Mouse (Mus musculus): ENCODE measurements around the gene Mindy4b-ps.

GRCm38 (mm10) chr3:58829926-58830325 lies 7.8 kb upstream of the Mindy4b-ps start:
- TF ChIP-seq POLR2A (IDR thresholded peaks at IDR 0.05; ENCODE audit: borderline replicate concordance, insufficient read depth, low read length) = no peak
- no peak for TF ChIP-seq CTCF (IDR thresholded peaks at IDR 0.05; ENCODE audit: borderline replicate concordance, insufficient read depth, low read depth, low read length)
